Mouse (Mus musculus): ENCODE results near the gene Epx. TPM values are rescaled to one million over a fixed set of nuclear protein-coding genes. Genes with fewer than 3 reads are reported as not detected.

Epx gene
- not detected for polyA plus RNA-seq (2017; shearing (Covaris generic))

GRCm38 (mm10) chr11:87875436-87875835 is at the start of gene Epx:
TSS of gene Epx (minus strand) at chr11:87875536.

GRCm38 (mm10) chr11:87920966-87921365 is 45.6 kb upstream of the Epx start, which contains the start of gene Olfr464:
TSS of gene Olfr464 (minus strand) at chr11:87920967.

GRCm38 (mm10) chr11:87897287-87897686 is 22.0 kb upstream of the Epx start, which contains the start of gene Olfr463:
TSS of gene Olfr463 (minus strand) at chr11:87897387.

GRCm38 (mm10) chr11:87892168-87892567 is 16.8 kb upstream of the Epx start, which contains the start of gene Olfr462:
TSS of gene Olfr462 (minus strand) at chr11:87892268.

GRCm38 (mm10) chr11:87852690-87853596 is 22.4 kb downstream of the Epx start, which contains the start of gene Mks1:
TSS of gene Mks1 (plus strand) at chr11:87853215.

GRCm38 (mm10) chr11:87828239-87828900 is 47.0 kb downstream of the Epx start, which contains the start of gene Lpo:
TSS of gene Lpo (minus strand) at chr11:87828289.

Other genes starting within 250 kb of the Epx start
- gene Rnf43, start 212.8 kb downstream of the Epx start, polyA plus RNA-seq (2017; shearing (Covaris generic)) = 75.7 TPM
- gene Supt4a, start 138.0 kb downstream of the Epx start, polyA plus RNA-seq (2017; shearing (Covaris generic)) = 450 TPM
- 15.2 TPM for gene Tspoap1, start 115.0 kb downstream of the Epx start, polyA plus RNA-seq (2017; shearing (Covaris generic))
- not detected for gene Mpo, start 82.0 kb downstream of the Epx start, polyA plus RNA-seq (2017; shearing (Covaris generic))
- gene Lpo, start 47.2 kb downstream of the Epx start, polyA plus RNA-seq (2017; shearing (Covaris generic)) = not detected
- gene Mks1, start 22.3 kb downstream of the Epx start, polyA plus RNA-seq (2017; shearing (Covaris generic)) = 19.8 TPM
- gene Olfr462, start 16.7 kb upstream of the Epx start, polyA plus RNA-seq (2017; shearing (Covaris generic)) = not detected
- gene Olfr463, start 21.9 kb upstream of the Epx start, polyA plus RNA-seq (2017; shearing (Covaris generic)) = not detected
- gene Olfr464, start 45.4 kb upstream of the Epx start, polyA plus RNA-seq (2017; shearing (Covaris generic)) = 0.29 TPM
- 9.2 TPM for gene Dynll2, start 112.0 kb upstream of the Epx start, polyA plus RNA-seq (2017; shearing (Covaris generic))
- 103 TPM for gene Srsf1, start 171.8 kb upstream of the Epx start, polyA plus RNA-seq (2017; shearing (Covaris generic))
- gene Vezf1, start 192.7 kb upstream of the Epx start, polyA plus RNA-seq (2017; shearing (Covaris generic)) = 43.0 TPM
- 8.0 TPM for gene Cuedc1, start 222.5 kb upstream of the Epx start, polyA plus RNA-seq (2017; shearing (Covaris generic))

Data from inflammation-experienced regulatory T-cells, adult 16 weeks (primary cell).